Mouse (Mus musculus) left cerebral cortex, adult 11 months (tissue): ENCODE measurements at regions not wholly inside any gene's neighbourhood (a gene's known extent, or its start where the extent isn't known, plus 50 kb on each side); places are given as distances from the start of the nearest gene placed in this dataset.

Experiments
- DNase-seq: peaks from one replicate; pipeline ENCODE4 v3.0.0; 2022; ENCODE audit warnings: low spot score

DNA sequence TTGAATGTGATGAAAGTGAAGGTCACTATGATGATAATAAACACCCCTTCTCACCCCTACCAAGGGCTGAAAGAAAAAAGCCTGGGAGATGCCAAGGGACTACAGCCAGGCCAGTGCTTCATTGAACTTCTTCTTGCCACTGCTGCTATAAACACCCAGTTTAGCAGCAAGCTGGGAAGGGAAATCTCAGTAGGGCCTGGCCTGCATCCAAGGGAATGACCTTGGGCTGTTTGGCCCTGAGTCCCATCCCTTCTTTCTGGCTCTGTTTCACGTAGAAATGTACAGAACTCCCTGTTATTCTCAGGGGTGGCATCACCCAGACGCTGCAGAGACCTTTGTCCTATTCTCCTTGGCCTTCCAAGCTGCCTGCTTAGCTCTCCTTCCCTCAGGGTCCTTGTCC lies 450.0 kb upstream of the Tle4 start:
- DNase-seq = no peak

DNA sequence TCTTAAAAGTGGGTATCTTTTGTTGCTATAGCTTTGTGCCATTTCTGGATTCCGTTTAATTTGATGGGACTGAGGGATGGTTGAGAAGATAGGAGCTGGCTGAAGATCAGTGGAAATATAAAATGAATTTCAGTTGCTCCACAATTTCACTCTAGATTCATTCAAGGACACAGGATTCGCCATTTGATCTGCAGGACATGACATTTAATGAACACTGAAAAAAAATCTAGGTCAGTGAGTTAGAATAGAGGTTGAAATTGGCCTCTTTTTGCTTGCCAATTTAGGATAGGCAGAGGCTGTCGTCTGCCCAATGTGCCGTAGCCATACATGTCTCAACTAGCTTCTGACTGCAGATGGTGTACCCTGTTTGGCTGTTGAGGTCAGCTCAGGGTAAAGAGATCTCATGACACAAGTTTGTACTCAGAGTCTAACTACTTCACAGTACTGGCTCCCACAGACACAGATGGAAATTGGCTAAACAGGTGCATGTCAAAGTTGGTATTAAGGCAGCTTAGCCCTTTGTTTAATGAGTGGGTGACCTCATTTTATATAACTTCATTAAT lies 449.5 kb upstream of the Tle4 start:
- no peak for DNase-seq

DNA sequence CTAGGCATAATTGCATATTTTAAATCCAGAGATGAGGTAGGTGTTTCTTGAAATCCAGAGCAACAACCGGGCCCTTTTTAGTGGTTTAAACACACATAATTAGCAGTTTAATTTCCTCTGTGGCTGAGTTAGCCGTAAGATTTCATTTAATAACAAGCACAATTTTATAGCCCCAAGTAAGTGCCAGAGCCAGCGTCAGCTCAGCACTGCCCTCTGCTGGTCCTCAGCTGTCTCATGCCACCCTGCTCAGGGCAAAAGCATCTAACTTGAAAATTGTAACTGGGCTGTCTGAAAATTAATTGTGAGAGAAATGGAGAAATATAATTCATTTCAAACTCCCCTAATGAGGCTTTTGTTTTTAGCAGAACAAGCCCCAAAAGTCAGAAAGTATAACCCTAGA lies 437.7 kb upstream of the Tle4 start:
- DNase-seq = peak; percentile 29

DNA sequence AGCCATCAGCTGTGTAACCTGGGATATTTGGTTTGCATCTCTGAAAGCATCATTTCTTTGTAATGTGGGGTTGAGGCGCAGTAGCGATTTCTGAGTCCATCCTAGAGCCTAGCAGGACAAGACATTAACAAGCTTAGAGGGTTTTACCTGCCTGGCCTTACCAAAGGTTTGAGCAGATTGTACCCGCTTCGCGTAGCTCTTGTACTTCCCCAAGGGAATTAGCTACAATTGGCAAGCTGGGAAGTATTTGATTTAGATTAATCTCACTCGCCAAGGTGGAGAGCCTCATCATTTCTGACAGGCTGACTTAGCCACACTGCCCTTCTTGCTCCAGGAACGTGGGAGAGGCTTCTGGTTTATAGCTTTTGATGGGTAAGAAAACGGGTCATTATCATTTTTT lies 436.1 kb upstream of the Tle4 start:
- no peak for DNase-seq

DNA sequence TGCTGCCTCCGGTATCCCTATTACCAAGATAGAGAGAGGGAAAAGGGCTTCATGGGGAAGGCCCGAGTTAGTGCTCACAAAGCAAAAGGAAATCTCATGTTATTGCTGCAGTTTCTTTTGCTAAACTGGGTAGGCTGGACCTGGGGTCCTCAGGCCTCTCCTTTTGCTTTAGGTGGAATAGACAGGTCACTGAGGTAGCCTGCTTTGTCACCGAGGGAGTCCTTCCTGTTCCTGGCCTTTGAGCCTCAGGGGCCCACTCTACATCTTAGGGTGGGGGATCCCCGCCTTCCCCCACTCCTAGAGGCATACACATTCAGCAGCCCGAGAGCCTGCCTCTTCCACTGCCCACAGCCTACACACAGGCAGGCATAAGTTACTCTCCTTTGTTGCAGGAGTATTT lies 435.5 kb upstream of the Tle4 start:
- no peak for DNase-seq

DNA sequence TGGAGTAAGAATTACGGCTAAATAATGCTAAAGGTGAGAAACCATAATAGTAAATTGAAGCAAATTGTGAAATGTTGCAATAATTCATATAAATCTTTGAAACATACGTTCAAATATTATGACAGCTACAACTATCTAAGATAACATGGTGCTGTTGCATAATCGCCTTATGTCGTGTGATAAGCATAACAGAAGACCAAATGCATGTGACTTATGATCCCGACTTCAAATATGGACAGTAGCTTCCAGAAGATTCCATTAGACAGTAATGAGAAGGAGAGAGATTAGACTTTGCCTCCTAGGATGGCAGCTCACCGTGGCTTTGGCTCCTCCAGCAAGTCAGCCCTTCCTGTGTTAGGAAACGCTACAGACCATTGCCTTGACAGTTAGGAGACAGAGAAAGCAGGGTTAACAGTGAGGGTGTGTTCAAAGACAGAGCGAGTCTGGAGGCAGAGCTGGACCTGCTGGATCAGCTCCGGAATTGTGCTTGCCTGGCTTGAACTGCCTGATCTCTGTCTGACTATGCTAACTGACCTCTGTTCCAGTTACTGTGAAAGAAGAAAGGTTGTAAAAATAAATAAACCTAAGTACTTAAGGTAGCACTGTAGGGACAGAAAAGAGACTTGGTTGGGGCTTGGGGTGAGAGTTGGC lies 434.6 kb upstream of the Tle4 start:
- no peak for DNase-seq

DNA sequence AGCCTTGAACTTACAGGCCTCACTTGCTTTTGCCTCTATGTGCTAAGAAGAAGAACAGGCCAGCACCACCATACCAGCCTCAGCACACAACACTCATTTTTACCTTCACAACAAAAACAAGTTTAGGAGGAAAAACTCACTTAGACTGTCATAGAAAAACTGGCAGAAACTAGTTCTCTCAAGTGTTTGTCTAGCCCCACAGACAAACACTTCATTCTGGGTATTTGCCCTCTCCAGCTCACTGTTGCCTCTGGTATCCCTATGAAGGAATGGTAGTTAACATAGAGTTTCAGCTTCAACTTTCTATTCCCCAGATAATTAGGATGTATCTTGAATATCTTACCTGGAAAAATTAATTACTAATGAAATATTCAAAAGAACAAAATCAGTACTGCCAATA lies 433.6 kb upstream of the Tle4 start:
- no peak for DNase-seq

DNA sequence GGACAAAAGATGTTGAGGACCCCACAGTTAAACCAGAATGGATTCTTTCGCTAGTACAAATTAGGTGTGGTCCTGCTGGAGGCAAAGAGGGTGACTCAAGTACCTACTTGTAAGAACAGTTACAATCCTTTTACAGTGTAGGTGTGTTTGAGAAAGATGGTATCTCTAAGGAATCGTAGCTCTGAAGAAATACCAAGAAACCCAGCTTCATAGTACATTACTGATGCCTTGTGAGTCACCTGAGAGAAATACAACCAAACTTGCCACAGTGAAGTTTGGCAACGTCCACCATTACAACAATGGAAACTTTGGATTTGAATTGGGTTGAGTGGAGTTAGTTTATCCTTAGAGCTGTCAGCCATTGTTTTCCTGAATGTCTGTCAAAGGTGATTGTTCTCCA lies 405.7 kb upstream of the Tle4 start:
- DNase-seq = no peak

DNA sequence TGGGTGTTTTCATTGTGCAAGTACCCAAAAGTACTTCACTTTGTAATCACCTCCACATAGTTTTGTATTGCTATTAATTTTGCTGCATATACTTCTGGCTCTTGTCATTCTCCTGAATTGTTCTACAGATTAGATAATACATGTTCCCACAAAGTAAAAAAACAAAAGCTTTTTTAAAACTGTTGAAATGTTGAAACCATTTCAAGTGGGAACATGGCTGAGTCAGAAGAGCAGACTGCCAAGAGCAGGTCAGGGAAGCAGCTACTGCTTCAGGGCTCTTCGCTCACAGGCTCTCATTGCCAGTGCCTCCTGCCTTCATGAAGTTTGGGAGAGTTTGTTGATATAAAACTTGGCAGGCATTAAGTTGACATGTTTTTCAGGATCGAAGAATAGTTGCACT lies 395.5 kb upstream of the Tle4 start:
- no peak for DNase-seq

DNA sequence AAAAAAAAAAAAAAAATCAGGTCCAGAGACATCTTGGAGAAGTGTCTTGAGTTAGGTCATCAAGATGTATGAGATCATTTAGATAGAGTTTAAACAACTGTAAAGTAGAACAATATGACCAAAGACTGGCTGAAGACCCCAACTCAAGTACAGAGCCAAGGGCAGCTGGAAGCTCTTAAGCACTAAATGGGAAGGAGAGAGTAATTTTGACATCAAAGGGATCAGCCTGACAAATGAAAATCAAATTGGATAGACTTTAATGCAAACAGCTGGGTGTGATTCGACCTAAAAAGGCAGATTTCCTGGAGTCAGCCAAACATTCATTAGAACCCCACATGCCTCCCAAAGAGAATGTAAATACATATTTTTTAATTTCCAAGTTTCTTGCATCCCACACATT lies 372.3 kb upstream of the Tle4 start:
- no peak for DNase-seq

DNA sequence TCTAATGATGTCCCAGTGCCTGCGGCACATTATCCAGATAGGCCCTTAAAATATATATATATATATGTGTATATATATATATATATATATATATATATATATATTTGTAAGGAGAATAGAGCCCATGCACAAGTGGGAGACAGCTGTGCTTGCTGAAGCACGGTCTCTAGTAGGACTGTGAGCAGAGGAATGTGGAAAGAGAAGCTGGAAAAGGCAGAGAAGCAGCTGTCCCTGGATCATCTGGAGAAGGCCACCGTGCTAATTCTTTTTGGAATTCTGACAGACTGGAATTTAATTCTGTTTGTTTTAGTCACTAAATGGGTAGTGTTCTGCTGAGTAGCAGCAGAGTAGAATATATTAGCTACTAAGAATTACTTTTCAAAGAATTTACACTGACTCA lies 370.4 kb upstream of the Tle4 start:
- no peak for DNase-seq

DNA sequence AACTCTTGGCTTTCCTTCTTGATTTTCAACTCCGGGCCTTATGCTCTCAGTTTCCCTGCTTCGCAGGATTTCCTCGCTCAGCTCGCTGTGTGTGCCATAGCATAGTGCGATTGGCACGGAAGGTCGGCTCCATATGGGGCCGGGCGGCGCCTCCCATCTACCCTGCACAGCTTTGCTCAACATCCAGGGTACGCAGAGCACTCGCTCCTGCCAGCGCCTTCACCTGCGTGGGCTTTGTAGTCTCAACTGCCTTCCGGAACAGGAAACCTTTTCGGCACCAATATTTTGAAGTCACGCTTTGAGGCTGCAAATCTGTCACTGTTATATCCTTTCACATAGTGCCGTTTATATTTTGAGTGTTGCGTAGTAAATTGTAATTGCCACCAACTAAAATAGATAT lies 359.9 kb upstream of the Tle4 start:
- no peak for DNase-seq

DNA sequence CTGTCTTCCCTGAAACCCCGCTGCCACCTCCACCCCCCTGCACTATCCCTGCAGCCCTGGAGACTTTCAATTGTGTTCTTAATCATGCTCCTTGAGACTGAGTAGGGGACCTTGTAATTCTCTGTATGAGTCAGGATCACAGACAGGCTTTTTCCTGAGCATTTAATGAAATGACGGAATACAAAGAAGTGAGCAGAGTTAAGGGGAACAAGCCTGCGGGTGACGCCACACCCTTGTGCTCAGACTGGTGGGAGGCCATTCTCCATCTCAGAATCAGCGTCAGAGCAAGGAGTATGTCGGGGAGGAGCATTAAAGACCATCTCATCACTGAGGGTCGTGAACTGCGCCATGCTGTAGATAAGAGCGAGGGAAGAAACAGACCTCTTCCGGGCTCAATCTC lies 359.3 kb upstream of the Tle4 start:
- DNase-seq = no peak

DNA sequence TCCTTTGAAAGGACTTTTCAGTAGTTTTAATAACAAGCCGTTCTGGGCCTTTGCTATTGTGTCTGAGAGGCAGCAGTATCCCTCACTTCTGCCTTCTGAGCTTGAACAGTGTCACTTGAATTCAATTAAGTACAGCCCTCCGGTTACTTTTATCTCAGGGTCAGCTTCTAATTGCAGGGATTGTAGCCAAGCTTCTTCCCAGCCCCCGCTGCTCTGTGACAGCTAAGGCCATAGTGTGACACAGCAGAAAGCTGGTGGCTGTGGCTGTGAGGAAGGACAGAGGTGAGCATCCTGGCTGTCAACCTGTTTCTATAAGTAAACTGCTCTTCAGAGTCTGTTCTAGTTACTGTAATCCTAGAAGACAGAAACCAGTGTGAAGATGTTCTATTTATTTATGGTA lies 358.5 kb upstream of the Tle4 start:
- no peak for DNase-seq

DNA sequence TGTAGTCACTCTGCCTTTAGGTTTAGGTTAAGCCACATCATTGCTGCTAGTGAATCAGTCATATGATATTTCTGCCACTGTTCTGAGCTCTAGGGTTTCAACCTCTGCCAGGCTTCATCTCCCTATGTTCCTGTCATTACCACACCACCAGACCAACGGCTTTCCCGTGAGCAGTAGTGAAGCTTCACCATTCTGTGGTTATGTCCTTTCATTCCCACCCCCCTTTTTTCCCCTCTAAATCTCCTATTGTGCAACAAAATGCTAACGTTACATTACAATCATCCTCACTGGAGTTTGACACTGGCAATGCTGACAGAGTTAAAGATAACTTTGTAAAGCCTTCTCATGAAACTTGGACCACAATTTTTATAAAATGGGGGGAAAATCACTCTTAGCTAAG lies 358.1 kb upstream of the Tle4 start:
- DNase-seq = no peak

DNA sequence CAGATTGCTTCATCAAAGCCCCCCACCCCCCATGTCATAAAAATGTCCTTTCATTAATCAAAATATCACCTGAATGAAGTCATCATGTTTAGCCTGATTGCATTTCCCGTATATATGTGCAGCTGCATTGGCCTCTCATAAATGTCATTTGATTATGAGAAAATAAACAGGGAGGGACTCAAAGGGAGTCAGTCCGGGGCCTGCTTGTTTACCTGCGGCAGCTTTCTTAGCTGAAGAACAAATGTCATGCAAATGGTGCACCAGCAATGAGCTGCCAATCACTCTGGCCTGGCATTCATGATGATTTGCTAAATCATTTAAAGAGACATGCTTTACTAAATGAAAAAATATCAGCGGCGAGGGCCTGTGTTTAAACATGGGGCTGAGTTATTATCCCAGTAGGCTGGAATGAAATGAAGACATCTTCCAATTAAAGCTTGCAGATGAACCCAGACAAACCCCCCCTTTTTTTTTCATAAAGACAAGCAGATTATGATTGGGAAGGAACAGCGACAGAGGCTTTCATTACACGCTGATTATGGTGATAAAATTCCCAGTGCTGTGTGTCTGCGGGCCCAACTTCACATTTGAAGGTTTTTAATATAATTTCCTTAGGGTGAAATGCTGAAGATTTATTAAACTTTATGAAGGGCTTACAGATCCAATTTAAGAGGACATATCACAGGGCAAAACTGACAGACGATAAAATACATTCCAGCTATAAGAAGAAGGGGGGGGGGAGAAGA lies 342.5 kb upstream of the Tle4 start:
- DNase-seq = no peak

DNA sequence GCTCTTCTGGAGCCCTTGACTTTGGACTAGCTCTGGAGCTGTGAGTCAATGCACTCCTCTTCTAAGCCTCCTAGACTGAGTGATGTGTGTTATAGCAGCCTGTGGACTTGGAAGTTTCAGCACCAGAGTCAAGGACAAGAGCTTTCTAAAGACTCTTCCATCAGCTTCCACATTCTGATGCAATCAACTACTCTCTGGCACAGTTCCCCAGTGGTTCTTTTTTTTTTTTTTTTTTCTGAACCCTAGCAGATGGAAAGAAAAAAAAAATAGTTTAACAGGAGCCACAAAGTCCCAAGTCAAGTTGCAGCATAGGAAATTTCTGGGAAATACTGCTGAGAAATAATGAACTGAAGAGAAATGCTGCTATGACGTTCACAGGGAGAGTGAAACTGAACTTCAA lies 324.4 kb upstream of the Tle4 start:
- DNase-seq = no peak

DNA sequence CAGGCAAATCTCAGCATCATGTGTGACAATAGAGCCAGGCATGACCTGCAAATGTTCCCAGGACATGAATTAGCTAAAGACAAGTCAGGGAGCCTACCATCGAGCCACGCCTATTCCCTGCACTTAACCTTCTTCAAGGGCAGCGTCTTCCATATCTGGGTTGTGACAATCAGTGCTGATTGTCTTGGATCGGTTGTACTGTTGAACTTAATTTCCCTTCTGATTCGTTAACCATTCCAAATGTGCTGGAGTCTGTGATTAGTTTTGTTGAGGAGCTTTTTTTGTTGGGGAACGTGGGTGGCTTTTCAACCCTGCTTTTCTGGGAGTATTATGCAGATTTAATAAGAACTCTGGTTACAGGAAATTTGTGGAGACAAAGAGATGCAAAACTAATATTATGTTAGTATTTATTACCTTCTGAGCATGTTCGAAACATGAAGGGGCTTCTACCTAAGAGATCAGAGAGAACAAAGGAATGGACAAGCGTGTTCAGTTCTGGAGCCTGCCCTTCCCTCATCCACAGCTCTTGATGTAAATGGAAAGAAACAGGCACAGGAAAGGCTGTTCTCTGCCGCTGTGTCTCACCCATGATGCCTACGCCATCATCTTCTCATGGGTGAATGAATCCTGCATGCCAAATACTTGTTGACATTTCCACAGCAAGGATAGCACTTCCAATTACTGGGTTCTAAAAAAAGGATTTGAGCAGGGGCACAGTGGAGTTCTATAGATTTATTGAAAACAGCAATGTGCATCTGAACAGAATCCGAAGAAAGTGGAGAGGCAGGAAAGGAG lies 313.4 kb upstream of the Tle4 start:
- DNase-seq = no peak

DNA sequence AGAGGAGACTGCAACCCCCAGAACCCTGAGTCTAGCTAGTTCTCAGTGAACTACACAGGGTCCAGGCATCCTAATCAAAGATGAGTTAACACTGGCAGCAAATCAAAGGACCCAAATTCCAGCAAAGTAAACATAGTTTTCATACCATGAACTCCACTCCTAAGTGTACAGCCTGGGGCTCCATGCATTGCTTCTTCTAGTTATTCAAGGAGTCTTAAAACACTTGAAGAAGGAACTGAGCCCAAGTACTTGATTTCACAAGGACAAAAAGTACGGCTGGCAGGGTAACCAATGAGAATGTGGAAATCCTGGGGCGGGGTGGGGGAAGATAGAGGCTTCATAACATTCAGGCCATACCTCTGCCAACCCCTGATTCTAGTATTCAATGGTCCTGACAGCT lies 297.0 kb upstream of the Tle4 start:
- no peak for DNase-seq

DNA sequence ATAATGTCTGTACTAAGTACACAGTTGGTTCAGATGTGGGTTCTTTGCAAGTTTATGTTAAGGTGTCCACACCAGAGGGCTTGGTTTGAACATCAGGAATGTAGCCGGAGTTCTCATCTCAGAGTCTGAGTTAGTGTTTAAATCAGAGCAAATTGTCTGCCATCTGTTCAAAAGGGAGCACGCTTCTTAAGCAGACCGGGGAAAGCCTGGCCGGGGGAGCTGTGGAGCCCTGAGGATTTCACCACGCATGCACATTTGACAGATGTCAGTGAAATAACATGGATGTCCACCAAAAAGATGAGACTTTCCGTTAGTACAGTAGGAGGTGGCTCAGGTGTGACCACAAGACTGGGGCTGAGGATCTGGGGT lies 294.5 kb upstream of the Tle4 start:
- DNase-seq = no peak

DNA sequence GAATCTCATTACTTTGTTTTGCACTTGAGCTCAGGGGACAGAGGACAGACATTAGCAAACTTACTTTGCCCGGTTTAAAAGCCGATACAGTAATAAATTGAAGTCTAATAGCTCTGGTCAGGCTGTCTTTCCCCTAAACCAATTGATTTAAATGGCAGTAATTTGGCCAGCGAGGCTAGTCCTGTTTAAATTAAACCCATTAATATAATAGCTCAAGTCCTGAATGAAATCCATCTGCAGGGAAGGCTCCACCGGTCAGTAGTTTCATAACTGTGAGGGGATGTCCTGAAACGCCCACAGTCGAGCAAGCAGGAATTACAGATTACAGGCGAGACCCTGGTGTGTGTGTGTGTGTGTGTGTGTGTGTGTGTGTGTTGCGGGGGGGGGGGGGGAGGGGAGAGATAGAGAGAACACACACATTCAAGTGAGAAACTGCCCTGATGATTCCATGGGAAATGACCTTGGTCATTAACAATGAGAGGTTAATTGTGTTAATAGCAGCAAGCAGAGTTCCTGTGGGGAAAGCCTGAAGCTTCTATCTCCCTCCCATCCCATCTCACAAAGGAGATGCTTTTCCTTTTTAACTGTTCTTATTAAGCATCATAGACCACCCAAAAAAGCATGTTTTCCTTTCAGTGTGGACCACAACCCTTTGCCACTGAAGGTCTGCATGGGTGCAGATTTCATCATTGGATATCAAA lies 294.0 kb upstream of the Tle4 start:
- DNase-seq = no peak

DNA sequence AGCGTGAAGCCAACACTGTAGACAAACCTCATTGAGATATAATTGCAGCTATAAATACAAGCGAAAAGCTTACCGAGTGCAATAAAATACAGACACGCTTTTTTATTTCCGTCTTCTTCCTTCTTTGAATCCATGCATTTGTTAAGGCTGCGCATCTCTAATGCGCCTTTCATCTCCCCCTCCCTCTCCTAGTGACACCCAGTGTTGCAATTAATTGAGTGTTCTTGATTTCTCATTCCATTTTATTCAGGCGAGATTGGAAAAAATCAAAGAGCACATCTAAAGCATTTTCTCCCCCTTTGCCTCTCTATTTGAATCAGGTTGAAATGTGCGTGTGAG lies 293.2 kb upstream of the Tle4 start:
- DNase-seq = no peak
